Mouse (Mus musculus): ENCODE measurements around the gene Kmt2b. TPM values are rescaled to one million over a fixed set of nuclear protein-coding genes. Genes with fewer than 3 reads are reported as not detected.

The Kmt2b gene
- polyA plus RNA-seq, 1 experiment from 2014 or later: 11.7 TPM

- Histone ChIP-seq H3K27me3 (replicated peaks; ENCODE audit: control insufficient read depth, insufficient read depth, low read length) (no peaks in the 10 kb centered on the region), H3K4me2 (ENCODE audit: low read depth, low read length) (peak overlapping the region; percentile 83), H3K36me3 (ENCODE audit: control insufficient read depth, insufficient read depth, low read length) (peaks cover 37% of the 10 kb centered on the region), H3K9ac (ENCODE audit: low read depth, low read length) (peak overlapping the region; percentile 71; the same call in 1 of the 2 replicates), H3K4me1 (ENCODE audit: control insufficient read depth, insufficient read depth, low read length) (peaks cover 21% of the 10 kb centered on the region), H3K27ac (replicated peaks; ENCODE audit: low read depth, low read length) (no peak overlapping the region), H3K9me3 (ENCODE audit: control insufficient read depth, low read length) (no peaks in the 10 kb centered on the region), H3K4me3 (ENCODE audit: low read depth, low read length) (peak overlapping the region; percentile 75; the same call in 1 of the 2 replicates)
- DNase-seq (ENCODE audit: low spot score): no peak
- WGBS: 92% methylated on average over 13 of the region's 13 CpGs
- ATAC-seq (ENCODE audit: low read depth): no peak
Measured at GRCm38 (mm10) chr7:30557901-30558514, 30.5 kb downstream of the Kmt2b start.

GRCm38 (mm10) chr7:30556894-30557536 lies 31.5 kb downstream of the Kmt2b start:
- Histone ChIP-seq H3K27ac (replicated peaks; ENCODE audit: low read depth, low read length) (no peak overlapping the region), H3K4me3 (ENCODE audit: low read depth, low read length) (no peak overlapping the region), H3K36me3 (ENCODE audit: control insufficient read depth, insufficient read depth, low read length) (peaks cover 37% of the 10 kb centered on the region), H3K4me2 (ENCODE audit: low read depth, low read length) (no peak overlapping the region), H3K9ac (ENCODE audit: low read depth, low read length) (no peak overlapping the region), H3K4me1 (ENCODE audit: control insufficient read depth, insufficient read depth, low read length) (peaks cover 24% of the 10 kb centered on the region), H3K9me3 (ENCODE audit: control insufficient read depth, low read length) (no peaks in the 10 kb centered on the region), H3K27me3 (replicated peaks; ENCODE audit: control insufficient read depth, insufficient read depth, low read length) (no peaks in the 10 kb centered on the region)
- no peak for DNase-seq (ENCODE audit: low spot score)
- no peak for ATAC-seq (ENCODE audit: low read depth)
- WGBS: 94% methylated on average over 18 of the region's 18 CpGs

GRCm38 (mm10) chr7:30553810-30554584 lies 34.5 kb downstream of the Kmt2b start:
- H3K9ac ChIP-seq (ENCODE audit: low read depth, low read length): peak overlapping the region; percentile 76
- H3K9me3 ChIP-seq (ENCODE audit: control insufficient read depth, low read length): no peaks in the 10 kb centered on the region
- peak overlapping the region; percentile 98; the same call in 1 of the 2 replicates for H3K27ac ChIP-seq (replicated peaks; ENCODE audit: low read depth, low read length)
- 87% methylated on average over 22 of the region's 22 CpGs for WGBS
- H3K27me3 ChIP-seq (replicated peaks; ENCODE audit: control insufficient read depth, insufficient read depth, low read length): no peaks in the 10 kb centered on the region
- H3K4me2 ChIP-seq (ENCODE audit: low read depth, low read length): peak overlapping the region; percentile 95
- H3K4me1 ChIP-seq (ENCODE audit: control insufficient read depth, insufficient read depth, low read length): peaks cover 21% of the 10 kb centered on the region
- peaks cover 41% of the 10 kb centered on the region for H3K36me3 ChIP-seq (ENCODE audit: control insufficient read depth, insufficient read depth, low read length)
- peak overlapping the region; percentile 65 for H3K4me3 ChIP-seq (ENCODE audit: low read depth, low read length)
- no peak for DNase-seq (ENCODE audit: low spot score)
- ATAC-seq (ENCODE audit: low read depth): no peak

GRCm38 (mm10) chr7:30553021-30553589 lies 35.4 kb downstream of the Kmt2b start:
- 5% methylated on average over 23 of the region's 23 CpGs for WGBS
- peak; percentile 54 for DNase-seq (ENCODE audit: low spot score)

GRCm38 (mm10) chr7:30552102-30553020 lies 36.2 kb downstream of the Kmt2b start, which contains the start of the genes Hspb6 and Proser3:
Hspb6 (plus strand) TSS chr7:30552178.
Proser3 (minus strand) TSS chr7:30552299.
- H3K27me3 ChIP-seq (replicated peaks; ENCODE audit: control insufficient read depth, insufficient read depth, low read length): no peaks in the 10 kb centered on the region
- DNase-seq (ENCODE audit: low spot score) (peak; percentile 100), ATAC-seq (ENCODE audit: low read depth) (peak; percentile 97)
- H3K27ac ChIP-seq (replicated peaks; ENCODE audit: low read depth, low read length): peak within 1 kb of the TSS; percentile 98
- peak within 1 kb of the TSS; percentile 95 for H3K4me2 ChIP-seq (ENCODE audit: low read depth, low read length)
- peaks cover 11% of the 10 kb centered on the region for H3K4me1 ChIP-seq (ENCODE audit: control insufficient read depth, insufficient read depth, low read length)
- no peaks in the 10 kb centered on the region for H3K9me3 ChIP-seq (ENCODE audit: control insufficient read depth, low read length)
- WGBS: under 1% methylated on average over 44 of the region's 44 CpGs
- peak within 1 kb of the TSS; percentile 76 for H3K9ac ChIP-seq (ENCODE audit: low read depth, low read length)
- peak within 1 kb of the TSS; percentile 65 for H3K4me3 ChIP-seq (ENCODE audit: low read depth, low read length)
- H3K36me3 ChIP-seq (ENCODE audit: control insufficient read depth, insufficient read depth, low read length): peaks cover 49% of the 10 kb centered on the region

More at GRCm38 (mm10) chr7:30553021-30553589, 35.4 kb downstream of the Kmt2b start:
- Histone ChIP-seq H3K27me3 (replicated peaks; ENCODE audit: control insufficient read depth, insufficient read depth, low read length) (no peaks in the 10 kb centered on the region), H3K36me3 (ENCODE audit: control insufficient read depth, insufficient read depth, low read length) (peaks cover 49% of the 10 kb centered on the region), H3K9ac (ENCODE audit: low read depth, low read length) (peak overlapping the region; percentile 76), H3K9me3 (ENCODE audit: control insufficient read depth, low read length) (no peaks in the 10 kb centered on the region), H3K27ac (replicated peaks; ENCODE audit: low read depth, low read length) (peak overlapping the region; percentile 98), H3K4me3 (ENCODE audit: low read depth, low read length) (peak overlapping the region; percentile 65), H3K4me1 (ENCODE audit: control insufficient read depth, insufficient read depth, low read length) (peaks cover 12% of the 10 kb centered on the region), H3K4me2 (ENCODE audit: low read depth, low read length) (peak overlapping the region; percentile 95)
- no peak for ATAC-seq (ENCODE audit: low read depth)

- WGBS: 3% methylated on average over 10 of the region's 10 CpGs
- Histone ChIP-seq H3K27me3 (replicated peaks; ENCODE audit: control insufficient read depth, insufficient read depth, low read length) (no peaks in the 10 kb centered on the region), H3K4me1 (ENCODE audit: control insufficient read depth, insufficient read depth, low read length) (peaks cover 11% of the 10 kb centered on the region), H3K4me2 (ENCODE audit: low read depth, low read length) (peak overlapping the region; percentile 95), H3K4me3 (ENCODE audit: low read depth, low read length) (peak overlapping the region; percentile 65), H3K36me3 (ENCODE audit: control insufficient read depth, insufficient read depth, low read length) (peaks cover 46% of the 10 kb centered on the region), H3K9me3 (ENCODE audit: control insufficient read depth, low read length) (no peaks in the 10 kb centered on the region), H3K27ac (replicated peaks; ENCODE audit: low read depth, low read length) (peak overlapping the region; percentile 98), H3K9ac (ENCODE audit: low read depth, low read length) (peak overlapping the region; percentile 76)
- DNase-seq (ENCODE audit: low spot score) (peak; percentile 91), ATAC-seq (ENCODE audit: low read depth) (peak; percentile 74)
Measured at GRCm38 (mm10) chr7:30551445-30552101, 37.0 kb downstream of the Kmt2b start.

- Histone ChIP-seq H3K36me3 (ENCODE audit: control insufficient read depth, insufficient read depth, low read length) (peaks cover 45% of the 10 kb centered on the region), H3K9me3 (ENCODE audit: control insufficient read depth, low read length) (no peaks in the 10 kb centered on the region), H3K9ac (ENCODE audit: low read depth, low read length) (no peak overlapping the region), H3K4me2 (ENCODE audit: low read depth, low read length) (no peak overlapping the region), H3K4me1 (ENCODE audit: control insufficient read depth, insufficient read depth, low read length) (peaks cover 11% of the 10 kb centered on the region), H3K27me3 (replicated peaks; ENCODE audit: control insufficient read depth, insufficient read depth, low read length) (no peaks in the 10 kb centered on the region), H3K27ac (replicated peaks; ENCODE audit: low read depth, low read length) (no peak overlapping the region), H3K4me3 (ENCODE audit: low read depth, low read length) (no peak overlapping the region)
- DNase-seq (ENCODE audit: low spot score) (no peak), ATAC-seq (ENCODE audit: low read depth) (no peak)
- WGBS: 100% methylated on average over 1 of the region's 1 CpGs
Measured at GRCm38 (mm10) chr7:30550603-30551002, 37.9 kb downstream of the Kmt2b start.
